Mouse (Mus musculus) B cell, adult 2 months (primary cell): Measurements from ENCODE around the gene Ttc30a2.
A peak's percentile ranks its signal among the peaks of the same experiment; 100 is the strongest.

ENCODE experiments used
- DNase-seq, 2 experiments: peaks; one replicate each; pipeline ENCODE4 v3.0.0; 2022

The Ttc30a2 gene

DNA sequence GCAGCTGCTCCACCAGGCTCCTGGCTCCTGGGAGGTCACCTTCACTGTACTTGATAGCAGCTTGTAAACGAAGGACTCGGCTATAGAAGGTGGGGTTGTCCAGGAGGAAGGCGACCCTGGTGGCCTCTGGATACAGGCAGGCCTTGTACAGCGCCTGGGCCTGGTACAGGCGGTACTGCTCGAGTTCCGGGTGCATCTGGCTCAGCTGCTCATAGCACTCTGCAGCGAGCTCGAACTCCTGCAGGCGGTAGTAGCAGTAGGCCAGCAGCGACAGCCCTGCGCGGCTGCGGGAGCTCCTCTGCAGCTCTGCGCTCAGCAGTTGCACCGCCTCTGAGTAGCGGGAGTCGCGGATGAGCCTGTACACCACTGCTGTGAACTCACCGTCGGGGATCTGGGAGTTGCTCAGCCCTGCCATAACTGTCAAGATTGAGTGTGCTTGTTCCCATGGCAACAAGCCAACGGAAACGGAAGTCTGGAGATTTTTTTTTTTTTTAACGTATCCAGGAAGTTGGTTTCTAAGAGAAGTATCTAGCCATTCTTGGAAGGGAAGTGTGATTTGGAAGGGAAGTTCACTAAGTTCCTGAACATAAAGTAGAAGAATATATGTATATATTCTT lies at the start of gene Ttc30a2:
Ttc30a2 (minus strand) TSS at position 419 of the 617 bp plus-strand sequence.
- DNase-seq: peak; percentile 35 to 37

DNA sequence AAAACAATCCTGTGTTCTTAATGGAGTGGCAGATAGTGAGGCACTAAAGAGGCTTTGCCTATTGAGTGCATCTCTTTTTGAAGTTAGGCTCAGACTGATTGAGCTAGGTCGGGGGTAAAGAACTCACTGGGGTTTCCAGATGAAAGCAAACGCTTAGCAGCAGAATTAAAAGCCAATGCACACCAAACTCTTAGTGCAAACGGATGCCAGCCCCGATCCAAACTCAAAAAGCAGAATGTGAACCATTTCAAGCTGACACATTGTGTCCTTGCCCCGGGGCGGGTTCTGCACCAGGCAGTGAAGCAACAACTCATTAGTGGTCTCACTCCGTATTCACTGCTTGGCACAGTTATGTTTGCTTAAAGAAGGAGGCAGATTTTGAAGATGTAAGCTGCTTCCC lies 38.9 kb upstream of the Ttc30a2 start:
- DNase-seq: no peak

DNA sequence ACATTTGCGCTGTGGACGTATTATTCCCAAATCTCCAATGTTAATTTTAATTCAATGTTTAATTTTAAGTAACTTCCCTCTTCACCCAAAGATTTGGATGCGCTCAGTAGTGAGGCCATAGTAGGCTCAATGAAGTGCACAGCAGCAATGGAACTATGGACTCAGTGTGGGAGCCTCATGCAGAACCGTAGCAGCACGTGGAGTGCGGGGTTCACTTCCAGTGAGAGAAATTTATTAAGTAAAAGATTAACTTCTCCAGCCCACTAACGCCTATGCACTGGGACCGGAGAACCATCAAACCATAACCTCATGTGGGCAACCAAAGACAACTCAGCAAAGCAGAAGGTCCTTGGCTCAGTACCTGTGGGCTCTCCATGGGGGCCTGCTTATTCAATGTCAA lies 38.2 kb upstream of the Ttc30a2 start:
- DNase-seq: no peak

DNA sequence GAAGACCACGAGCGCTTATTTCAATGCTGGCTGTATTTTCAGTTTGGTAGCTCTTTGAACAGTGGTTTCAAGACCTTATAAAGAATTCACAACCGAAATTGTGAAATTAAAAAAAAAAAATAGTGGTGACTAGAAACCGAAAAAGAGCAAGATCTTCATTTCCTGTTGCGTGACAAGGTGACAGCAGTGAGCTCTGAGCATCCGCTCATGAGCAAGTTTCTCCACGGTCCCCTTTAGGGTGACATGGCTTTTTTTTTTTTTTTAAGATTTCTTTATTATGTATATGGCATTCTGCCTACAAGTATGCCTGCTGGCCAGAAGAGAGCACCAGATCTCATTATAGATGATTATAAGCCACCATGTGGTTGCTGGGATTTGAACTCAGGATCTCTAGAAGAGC lies 37.5 kb upstream of the Ttc30a2 start:
- no peak for DNase-seq

DNA sequence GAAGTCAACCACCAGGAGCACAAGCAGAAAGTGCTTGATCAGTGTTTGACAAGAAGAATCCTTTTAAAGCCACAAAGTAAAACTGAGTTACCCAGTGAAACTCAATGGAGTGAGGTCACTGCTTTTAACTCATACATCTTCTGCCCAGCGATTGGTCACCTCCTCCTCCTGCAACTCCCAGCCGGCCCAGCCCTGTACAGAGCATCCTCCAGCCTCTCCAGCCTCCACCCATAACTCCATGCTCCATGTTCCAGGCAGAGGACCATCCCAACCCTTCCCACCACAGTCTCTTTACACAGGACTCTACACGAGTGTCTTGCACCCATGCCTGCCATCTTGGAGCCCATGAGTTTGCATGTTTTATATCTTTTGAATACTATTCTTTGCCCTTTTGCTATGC lies 36.7 kb upstream of the Ttc30a2 start:
- no peak for DNase-seq

DNA sequence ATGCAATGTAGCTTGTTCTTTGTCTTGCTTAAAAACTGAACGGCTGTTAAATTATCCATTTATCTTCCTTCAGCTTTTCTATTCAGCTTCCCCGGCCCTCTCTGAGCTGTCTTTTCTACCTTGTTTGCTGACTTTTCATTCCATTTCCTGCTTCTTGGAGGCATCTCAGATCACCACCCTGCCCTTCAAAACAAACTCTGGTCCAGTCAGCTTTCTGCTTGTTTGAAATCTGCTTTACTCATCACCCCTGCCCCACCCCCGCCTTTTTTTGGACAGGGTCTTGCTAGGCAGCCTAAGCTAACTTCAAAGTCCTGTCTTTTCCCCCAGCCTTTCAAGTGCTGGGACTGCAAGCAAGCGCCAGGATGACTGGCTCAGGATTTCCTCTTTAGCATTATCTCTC lies 28.2 kb upstream of the Ttc30a2 start:
- DNase-seq: no peak

DNA sequence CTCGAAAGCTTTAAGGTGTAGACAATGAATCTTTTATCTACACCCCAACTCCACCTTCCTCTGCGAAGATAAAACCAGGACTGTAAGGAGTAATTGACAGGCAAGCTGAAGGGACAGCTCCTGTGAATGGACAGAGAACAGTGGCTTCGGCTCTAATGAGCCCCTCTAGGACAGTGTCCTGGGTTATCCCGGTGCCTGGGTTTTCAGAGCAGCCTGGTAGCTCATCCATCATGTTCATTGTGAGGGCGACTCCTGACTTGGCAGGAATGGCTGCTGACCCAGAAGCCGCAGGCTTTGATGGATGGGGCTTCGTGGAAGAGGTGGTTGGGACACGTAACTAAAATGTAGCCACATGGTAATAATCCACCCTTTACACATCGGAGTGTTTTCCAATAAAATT lies 24.9 kb upstream of the Ttc30a2 start:
- DNase-seq: no peak

DNA sequence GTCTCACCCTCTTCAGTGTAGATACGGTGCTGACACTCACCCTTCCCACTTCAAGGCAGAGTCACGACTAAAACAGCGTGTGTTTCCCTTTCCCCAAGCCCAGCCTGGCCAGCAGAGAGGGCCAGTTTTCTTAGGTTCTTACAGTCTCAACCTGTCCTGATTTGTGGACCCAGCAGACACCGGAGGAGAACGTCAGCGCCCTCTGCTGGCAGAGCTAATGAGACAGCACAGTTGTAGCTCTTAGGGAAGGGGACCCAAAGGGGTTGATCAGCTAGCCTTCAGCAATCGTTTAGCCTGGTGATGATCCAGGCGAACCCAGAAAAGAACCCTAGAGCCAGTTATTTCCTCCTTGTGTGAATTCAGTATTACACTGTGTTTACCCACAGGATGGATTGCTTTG lies 23.4 kb upstream of the Ttc30a2 start:
- peak; percentile 74 to 75 for DNase-seq

DNA sequence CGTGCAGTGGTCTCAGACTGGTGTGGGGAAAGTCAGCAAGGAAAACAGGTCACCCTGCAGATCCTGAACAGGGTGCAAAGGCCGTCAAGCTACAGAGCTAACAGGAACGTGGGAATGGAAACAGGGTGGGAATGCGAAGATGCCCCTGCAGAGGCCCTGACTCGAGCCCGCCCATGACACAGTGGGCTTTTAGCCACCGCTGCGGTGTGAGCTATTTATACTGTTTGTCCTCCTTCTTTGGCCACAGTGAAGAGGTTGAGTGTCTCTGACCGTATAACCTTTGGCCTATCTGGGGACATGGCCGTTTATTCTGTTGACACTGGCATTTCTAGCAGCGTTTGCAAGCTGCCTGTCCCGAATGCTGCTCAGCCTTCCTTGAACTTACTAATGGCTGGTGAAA lies 21.7 kb upstream of the Ttc30a2 start:
- DNase-seq: no peak

DNA sequence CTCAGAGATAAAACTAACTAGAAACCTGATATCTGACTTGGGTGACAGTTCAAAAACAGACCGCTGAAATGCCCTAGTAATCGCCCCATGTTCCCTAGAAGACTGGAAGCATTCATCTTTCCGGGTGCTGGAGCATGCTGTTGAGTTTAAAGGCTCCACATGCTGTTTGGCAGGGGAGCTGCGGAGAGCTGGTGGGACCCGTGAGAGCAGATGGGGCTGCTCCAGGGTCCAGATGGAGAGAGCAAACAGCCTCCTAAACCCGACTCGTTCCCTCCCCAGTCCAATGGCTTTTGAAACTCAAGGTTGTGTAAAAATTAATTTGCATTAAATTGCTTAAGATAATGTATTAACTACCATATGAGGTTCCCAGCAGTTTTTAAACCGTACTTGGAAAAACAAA lies 20.7 kb upstream of the Ttc30a2 start:
- DNase-seq: no peak

DNA sequence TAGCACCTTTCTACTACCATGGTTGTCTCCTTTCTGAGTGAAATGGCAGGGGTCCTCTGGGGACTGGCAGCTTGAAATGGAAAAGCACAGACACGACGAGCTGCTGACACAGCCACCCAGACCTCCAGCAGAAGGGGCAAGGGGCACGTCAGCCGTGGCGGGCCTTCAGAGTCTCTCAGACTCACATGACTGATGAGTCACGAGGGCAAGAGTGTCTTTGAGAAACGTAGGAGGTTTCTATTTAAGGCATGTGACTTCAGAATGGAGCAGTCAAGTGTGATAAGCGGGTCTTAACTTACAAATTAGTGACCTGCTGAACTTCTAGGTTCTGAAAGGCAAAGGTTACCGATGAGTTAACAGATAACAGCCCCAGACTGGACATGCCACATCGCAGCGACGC lies 19.8 kb upstream of the Ttc30a2 start:
- DNase-seq: no peak

DNA sequence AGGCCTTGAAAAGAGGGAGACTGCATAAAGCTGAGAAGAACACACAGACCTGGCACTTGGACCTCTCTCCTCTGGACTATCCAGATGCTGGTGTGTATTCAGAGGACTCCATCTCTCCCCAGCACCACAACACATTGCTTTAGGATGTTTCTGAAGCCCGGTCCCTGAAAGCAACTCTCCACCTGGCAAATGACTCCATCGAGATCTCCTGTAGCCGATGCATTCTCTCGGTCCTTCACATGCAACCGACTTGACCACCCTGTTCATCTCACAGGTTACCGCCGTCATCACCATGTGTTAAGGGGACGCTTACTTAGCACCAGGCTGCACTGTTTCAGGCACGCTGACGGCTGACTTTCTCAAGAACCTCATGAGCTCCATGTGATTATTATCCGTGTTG lies 16.9 kb upstream of the Ttc30a2 start:
- no peak for DNase-seq

DNA sequence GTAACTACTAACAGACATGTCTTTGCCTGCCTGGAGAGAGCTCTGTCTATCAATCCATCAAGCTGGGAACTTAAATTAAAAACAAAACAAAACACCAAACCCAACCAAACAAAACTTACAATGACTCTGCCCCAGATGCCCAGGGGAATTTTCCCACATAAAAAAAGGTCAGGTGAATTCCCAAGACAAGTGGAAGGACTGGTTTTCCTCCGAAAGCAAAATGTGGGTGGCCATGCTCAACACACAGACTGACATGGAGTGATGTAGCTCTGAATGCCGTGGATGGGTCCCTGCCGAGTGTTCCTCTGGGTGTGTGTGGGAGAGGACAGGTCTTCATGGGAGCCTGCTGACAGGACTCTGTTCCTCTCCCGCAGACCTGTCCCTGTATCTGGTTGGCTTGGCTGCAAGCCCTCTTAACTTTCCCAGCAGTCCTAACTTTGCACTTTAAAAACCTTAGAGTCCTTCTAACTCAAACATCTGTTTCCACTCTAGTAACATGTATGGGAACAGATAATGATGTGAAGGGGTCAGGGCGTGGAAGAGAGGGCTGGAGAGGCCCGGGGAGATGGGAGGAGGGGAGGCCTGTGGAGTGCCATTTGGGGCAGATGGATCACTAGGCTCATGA lies 13.7 kb upstream of the Ttc30a2 start:
- no peak for DNase-seq

DNA sequence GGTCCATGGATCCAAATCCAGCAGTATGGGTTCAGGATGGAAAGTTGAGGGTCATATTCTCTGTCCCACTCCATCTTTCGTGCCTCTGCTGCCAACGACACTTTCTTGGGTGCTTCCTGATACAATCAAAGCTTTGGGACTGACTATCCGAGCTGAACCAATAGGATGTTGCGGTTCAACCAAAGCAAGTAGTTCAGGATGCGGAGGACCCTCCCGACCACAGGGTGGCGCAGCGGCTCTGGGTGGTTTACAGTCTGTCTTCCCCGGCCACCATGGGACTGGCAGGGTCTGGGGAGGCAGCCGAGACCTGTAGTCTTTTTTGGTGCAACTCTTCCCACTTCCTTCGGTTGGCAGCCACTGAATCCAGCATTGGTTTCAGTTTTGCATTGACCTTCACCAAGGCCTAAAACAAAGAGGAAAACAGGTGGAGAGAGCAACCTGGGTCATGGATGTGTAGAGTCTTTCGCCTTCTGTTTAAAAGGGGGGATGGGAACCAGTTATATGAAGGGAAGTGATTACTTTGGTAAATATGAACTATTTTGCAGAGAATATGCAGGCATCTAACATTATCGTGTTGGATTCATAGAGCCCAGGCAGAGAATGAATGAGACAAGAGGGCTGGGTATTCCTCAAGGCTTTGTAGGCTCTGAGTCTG lies 13.0 kb upstream of the Ttc30a2 start:
- DNase-seq: peak; percentile 64 to 72

DNA sequence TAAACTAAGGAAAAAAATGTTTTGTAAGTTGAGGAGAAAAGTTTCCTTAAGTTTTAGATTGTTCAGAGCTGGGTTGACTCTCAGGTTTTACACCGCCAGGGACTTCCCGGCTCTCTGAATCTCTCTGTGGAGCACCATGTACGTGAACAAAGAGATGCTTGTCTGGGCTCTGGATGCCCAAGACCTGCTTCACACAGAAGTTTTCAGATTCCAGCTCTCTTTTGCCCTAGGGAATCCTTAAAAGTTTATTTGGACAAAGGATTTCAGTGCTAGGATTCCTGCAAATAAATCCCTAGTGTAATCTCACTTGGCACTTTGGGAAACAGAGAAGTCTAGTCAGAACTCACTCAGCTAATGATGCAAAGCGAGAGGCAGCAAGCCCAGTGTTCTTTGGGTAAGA lies 11.7 kb upstream of the Ttc30a2 start:
- DNase-seq: no peak

DNA sequence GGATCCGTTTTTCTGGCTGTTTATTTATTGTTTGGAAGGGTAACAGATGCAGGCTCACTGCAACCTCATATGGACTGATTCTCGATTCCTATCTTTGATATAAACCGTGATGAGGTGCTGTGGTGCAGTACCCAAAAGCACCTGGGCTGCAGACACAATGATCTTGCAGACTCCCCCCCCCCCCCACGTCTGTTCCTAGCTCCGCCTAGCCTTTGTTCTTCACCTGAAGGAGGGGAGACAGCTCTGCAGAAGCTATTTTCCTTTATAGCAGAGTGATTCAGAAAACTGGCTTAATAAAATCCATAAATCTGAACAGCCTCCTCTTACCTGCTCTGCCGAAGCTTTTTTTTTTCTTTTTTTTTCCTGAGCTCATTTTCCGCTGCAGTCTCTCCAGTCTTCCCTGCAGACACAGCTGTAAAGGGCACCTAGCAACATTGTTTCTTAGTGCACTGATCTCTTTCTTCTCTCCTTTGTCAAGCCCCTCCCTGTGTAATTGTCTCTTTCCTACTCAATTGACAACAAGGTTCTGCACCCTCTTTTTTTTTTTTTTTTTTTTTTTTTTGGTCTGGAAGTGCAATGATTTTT lies 10.9 kb upstream of the Ttc30a2 start:
- DNase-seq: no peak

DNA sequence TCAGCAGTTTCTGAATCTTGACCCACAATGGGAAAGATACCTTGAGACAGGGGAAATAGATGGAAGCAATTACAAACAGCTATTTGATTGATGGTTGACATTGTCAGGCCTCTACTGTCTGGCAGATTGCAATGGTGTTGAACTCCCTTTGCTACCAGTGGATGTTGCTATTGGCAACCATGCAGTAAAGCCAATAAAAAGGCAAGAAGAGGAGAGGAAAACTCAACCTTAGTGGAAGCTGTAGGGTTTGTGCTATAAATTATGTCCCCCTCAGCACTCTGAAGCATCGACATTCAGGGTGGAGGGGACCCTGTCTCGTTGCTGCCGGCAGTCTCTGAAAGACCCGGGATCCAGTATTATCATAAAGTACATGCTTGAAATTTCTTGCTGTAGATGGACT lies 10.4 kb upstream of the Ttc30a2 start:
- no peak for DNase-seq

DNA sequence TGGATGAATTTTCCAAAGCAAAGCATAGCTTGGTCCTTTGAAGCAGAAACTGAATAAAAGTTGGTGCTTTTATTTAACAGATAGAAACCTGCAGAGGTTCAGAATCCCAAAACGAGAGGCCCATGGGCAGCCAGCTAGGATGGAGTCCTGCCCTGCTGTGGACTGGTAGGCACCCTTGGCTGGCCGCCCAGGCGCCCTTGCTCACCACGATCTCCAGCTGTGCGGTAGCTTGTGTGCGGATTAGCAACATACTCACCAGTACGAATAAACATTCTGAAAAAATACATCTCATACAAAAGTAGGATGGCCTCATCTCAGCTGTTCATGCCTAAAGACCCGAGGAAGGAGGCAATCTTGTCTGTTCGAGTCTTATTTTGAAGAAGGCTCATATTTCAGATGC lies 9.8 kb upstream of the Ttc30a2 start:
- DNase-seq: no peak

DNA sequence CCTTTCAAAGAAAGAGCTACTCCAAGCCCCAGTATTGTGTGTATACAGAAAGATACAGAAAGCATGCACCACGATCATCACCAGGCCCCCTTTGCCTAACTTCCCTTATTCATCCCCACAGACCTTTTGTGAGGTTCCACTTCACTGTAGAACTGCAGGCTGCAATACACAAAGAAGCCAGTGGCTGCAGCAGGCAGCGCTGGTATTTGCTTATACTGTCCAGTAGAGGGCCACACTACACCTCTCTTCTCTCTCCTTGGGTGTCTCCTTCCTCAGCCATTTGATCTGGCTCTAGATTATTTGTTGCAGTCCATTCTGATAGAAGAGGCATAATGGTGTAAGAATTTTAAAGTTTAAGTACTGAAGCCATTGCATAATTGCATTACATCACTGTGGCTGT lies 7.2 kb upstream of the Ttc30a2 start:
- DNase-seq: peak; percentile 50 to 53

DNA sequence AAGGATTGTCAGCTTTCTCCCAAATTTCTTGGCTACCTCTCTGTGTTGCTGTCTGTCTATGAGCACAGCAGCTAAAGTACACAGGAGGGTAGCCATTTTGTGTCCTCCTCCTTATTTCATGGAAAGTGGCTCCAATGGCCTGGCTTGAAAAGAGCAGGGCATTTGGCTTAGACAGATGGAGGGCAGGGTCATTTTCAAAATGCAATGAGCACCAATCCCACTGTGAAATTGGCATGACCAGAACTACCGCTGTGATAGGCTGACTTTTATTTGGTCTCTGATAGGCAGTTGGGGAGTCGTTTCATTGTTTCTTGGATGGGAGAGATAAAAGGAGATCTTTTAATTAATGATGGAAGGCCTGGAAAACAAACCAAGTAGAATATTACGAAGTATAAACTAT lies 5.9 kb upstream of the Ttc30a2 start:
- DNase-seq: no peak

DNA sequence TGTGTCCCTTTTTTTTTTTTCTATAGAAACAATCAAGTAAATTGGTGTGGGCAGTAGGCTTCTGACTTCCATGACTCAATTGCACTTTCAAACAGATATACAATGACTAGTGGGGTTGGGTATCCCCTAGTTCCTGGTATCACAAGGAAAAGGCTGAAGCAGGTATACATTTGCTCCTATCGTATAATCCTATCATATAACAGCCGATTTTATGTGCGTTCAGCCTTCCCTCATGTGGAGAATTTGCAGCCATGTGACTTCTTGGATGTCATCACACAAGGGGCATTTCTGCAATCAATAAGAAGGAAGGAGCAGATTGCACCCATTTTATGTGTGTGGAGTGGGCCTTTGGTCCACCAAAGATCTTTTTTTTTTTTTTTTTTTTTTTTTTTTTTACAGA lies 5.1 kb upstream of the Ttc30a2 start:
- DNase-seq: no peak

DNA sequence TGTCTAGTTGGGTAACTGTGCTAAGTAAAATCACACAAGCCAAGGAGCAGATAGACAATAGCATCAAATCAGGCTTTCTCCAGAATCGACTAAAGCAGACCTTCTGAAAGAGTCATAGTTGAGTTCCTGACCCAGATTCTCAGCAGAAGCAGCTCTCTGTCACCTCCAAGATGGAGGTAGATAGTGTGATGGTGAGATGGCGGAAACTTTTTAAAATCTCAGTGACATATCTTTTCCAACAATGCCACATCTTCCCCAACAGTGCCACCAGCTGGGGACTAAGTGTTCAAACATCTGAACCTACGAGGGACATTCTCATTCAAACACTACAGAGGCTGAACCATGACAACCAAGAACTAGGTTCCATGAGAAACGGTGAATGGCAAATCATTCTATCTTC lies 4.7 kb upstream of the Ttc30a2 start:
- no peak for DNase-seq

DNA sequence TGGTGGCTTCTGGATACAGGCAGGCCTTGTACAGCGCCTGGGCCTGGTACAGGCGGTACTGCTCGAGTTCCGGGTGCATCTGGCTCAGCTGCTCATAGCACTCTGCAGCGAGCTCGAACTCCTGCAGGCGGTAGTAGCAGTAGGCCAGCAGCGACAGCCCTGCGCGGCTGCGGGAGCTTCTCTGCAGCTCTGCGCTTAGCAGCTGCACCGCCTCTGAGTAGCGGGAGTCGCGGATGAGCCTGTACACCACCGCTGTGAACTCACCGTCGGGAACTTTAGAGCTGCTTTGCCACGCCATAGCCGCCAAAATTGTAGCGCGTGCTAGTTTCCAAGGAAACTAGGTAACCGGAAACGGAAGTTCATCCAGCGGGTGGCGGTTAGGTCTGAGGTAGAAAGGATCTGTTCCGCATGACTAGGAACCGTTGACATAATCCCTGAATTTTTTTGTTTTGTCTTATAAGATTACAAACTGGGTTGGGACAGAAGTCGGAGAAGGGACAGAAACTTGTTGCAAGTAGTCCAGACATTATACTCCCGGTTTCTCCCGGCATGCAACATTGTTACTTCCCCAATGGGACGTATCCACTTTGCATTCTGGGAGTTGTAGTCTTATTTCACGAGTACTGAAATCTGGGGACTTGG lies 3.6 kb upstream of the Ttc30a2 start, which contains the start of gene Ttc30a1:
Ttc30a1 (minus strand) TSS at position 528 of the 642 bp plus-strand sequence.
- DNase-seq: peak; percentile 73 to 77
